Mouse (Mus musculus): ENCODE data around the gene Eif4e1b. TPM values are rescaled to one million over a fixed set of nuclear protein-coding genes. Genes with fewer than 3 reads are reported as not detected.
A peak's percentile ranks its signal among the peaks of the same experiment; 100 is the strongest.

Eif4e1b gene
- polyA plus RNA-seq, 1 experiment from 2014 or later: not detected

- WGBS (ENCODE audit: insufficient replicate concordance): 76% methylated on average over 4 of the region's 4 CpGs
- H3K36me3 ChIP-seq (replicated peaks; ENCODE audit: insufficient read depth, low read length): no peaks in the 10 kb centered on the region
- H3K4me3 ChIP-seq (ENCODE audit: low read depth, low read length): no peak overlapping the region
- no peaks in the 10 kb centered on the region for H3K9me3 ChIP-seq (ENCODE audit: low read length)
- H3K4me2 ChIP-seq (ENCODE audit: low read depth, low read length): no peak overlapping the region
- no peak overlapping the region for H3K27ac ChIP-seq (ENCODE audit: low read depth)
- H3K4me1 ChIP-seq (ENCODE audit: insufficient read depth): 0 out of 2 replicates have a peak, but pooled peaks cover 3% of the 10 kb centered on the region
- DNase-seq (no peak), ATAC-seq (no peak)
- no peaks in the 10 kb centered on the region for H3K27me3 ChIP-seq (ENCODE audit: insufficient read depth, low read length)
- no peak overlapping the region for H3K9ac ChIP-seq (replicated peaks)
- TF ChIP-seq CTCF (IDR thresholded peaks at IDR 0.05; ENCODE audit: low read depth) (no peak), EP300 (IDR thresholded peaks at IDR 0.05; ENCODE audit: low read depth) (no peak)
Measured at GRCm38 (mm10) chr13:54821106-54821505, 37.3 kb downstream of the Eif4e1b start.

GRCm38 (mm10) chr13:54821931-54822330, 38.1 kb downstream of the Eif4e1b start:
- DNase-seq: no peak
- 36% methylated on average over 2 of the region's 2 CpGs for WGBS (ENCODE audit: insufficient replicate concordance)

GRCm38 (mm10) chr13:54824111-54824931, 40.5 kb downstream of the Eif4e1b start:
- Histone ChIP-seq H3K4me1 (ENCODE audit: insufficient read depth) (0 out of 2 replicates have a peak, but pooled peaks cover 3% of the 10 kb centered on the region), H3K36me3 (replicated peaks; ENCODE audit: insufficient read depth, low read length) (no peaks in the 10 kb centered on the region), H3K27ac (ENCODE audit: low read depth) (no peak overlapping the region), H3K9me3 (ENCODE audit: low read length) (no peaks in the 10 kb centered on the region), H3K4me3 (ENCODE audit: low read depth, low read length) (no peak overlapping the region), H3K27me3 (ENCODE audit: insufficient read depth, low read length) (no peaks in the 10 kb centered on the region), H3K4me2 (ENCODE audit: low read depth, low read length) (0 out of 2 replicates have a peak overlapping the region, but pooled peaks have one; percentile 13), H3K9ac (replicated peaks) (no peak overlapping the region)
- WGBS (ENCODE audit: insufficient replicate concordance): 21% methylated on average over 25 of the region's 25 CpGs
- no peak for ATAC-seq
- no peak for DNase-seq
- TF ChIP-seq CTCF (IDR thresholded peaks at IDR 0.05; ENCODE audit: low read depth): no peak
- TF ChIP-seq EP300 (IDR thresholded peaks at IDR 0.05; ENCODE audit: low read depth): no peak

More at GRCm38 (mm10) chr13:54821931-54822330, 38.1 kb downstream of the Eif4e1b start:
- TF ChIP-seq EP300 (IDR thresholded peaks at IDR 0.05; ENCODE audit: low read depth): no peak
- no peak for TF ChIP-seq CTCF (IDR thresholded peaks at IDR 0.05; ENCODE audit: low read depth)
- H3K4me3 ChIP-seq (ENCODE audit: low read depth, low read length): no peak overlapping the region
- H3K4me2 ChIP-seq (ENCODE audit: low read depth, low read length): no peak overlapping the region
- no peak overlapping the region for H3K27ac ChIP-seq (ENCODE audit: low read depth)
- H3K9me3 ChIP-seq (ENCODE audit: low read length): no peaks in the 10 kb centered on the region
- ATAC-seq: no peak
- H3K36me3 ChIP-seq (replicated peaks; ENCODE audit: insufficient read depth, low read length): no peaks in the 10 kb centered on the region
- H3K27me3 ChIP-seq (ENCODE audit: insufficient read depth, low read length): no peaks in the 10 kb centered on the region
- 0 out of 2 replicates have a peak, but pooled peaks cover 3% of the 10 kb centered on the region for H3K4me1 ChIP-seq (ENCODE audit: insufficient read depth)
- no peak overlapping the region for H3K9ac ChIP-seq (replicated peaks)

GRCm38 (mm10) chr13:54827992-54828391, 44.2 kb downstream of the Eif4e1b start:
- Histone ChIP-seq H3K9ac (replicated peaks) (no peak overlapping the region), H3K27ac (ENCODE audit: low read depth) (no peak overlapping the region), H3K4me2 (ENCODE audit: low read depth, low read length) (no peak overlapping the region), H3K27me3 (ENCODE audit: insufficient read depth, low read length) (no peaks in the 10 kb centered on the region), H3K4me3 (ENCODE audit: low read depth, low read length) (no peak overlapping the region), H3K9me3 (ENCODE audit: low read length) (no peaks in the 10 kb centered on the region), H3K4me1 (ENCODE audit: insufficient read depth) (0 out of 2 replicates have a peak, but pooled peaks cover 3% of the 10 kb centered on the region), H3K36me3 (replicated peaks; ENCODE audit: insufficient read depth, low read length) (no peaks in the 10 kb centered on the region)
- TF ChIP-seq CTCF (IDR thresholded peaks at IDR 0.05; ENCODE audit: low read depth) (no peak), EP300 (IDR thresholded peaks at IDR 0.05; ENCODE audit: low read depth) (no peak)
- 51% methylated on average over 7 of the region's 7 CpGs for WGBS (ENCODE audit: insufficient replicate concordance)
- ATAC-seq (no peak), DNase-seq (no peak)

GRCm38 (mm10) chr13:54828508-54828907, 44.7 kb downstream of the Eif4e1b start:
- H3K4me1 ChIP-seq (ENCODE audit: insufficient read depth): 0 out of 2 replicates have a peak, but pooled peaks cover 3% of the 10 kb centered on the region
- ATAC-seq (no peak), DNase-seq (no peak)
- H3K4me2 ChIP-seq (ENCODE audit: low read depth, low read length): no peak overlapping the region
- no peaks in the 10 kb centered on the region for H3K36me3 ChIP-seq (replicated peaks; ENCODE audit: insufficient read depth, low read length)
- no peaks in the 10 kb centered on the region for H3K9me3 ChIP-seq (ENCODE audit: low read length)
- H3K9ac ChIP-seq (replicated peaks): no peak overlapping the region
- no peak overlapping the region for H3K27ac ChIP-seq (ENCODE audit: low read depth)
- no peaks in the 10 kb centered on the region for H3K27me3 ChIP-seq (ENCODE audit: insufficient read depth, low read length)
- TF ChIP-seq CTCF (IDR thresholded peaks at IDR 0.05; ENCODE audit: low read depth) (no peak), EP300 (IDR thresholded peaks at IDR 0.05; ENCODE audit: low read depth) (no peak)
- WGBS (ENCODE audit: insufficient replicate concordance): 48% methylated on average over 6 of the region's 6 CpGs
- no peak overlapping the region for H3K4me3 ChIP-seq (ENCODE audit: low read depth, low read length)

DNA sequence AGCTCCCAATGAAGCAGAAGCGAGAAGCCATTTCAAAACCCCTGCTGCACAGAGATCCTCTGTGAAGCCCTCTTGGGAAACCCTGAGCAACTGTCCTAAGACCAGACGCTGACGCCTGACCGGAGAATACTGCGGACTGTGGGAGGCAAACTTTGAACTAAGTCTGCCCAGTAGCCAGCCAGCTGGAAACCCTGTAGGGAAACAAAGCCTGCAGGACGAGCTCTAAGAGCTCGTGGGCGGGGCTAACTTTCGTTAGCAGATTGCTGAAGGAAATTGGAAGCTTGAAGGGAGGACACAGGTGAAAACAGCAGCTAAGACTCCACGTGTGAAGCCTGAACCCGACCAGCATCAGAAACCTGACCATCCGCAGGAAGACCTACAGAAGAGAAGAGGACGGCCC, 45.7 kb downstream of the Eif4e1b start:
- H3K4me2 ChIP-seq (ENCODE audit: low read depth, low read length): no peak overlapping the region
- DNase-seq (no peak), ATAC-seq (no peak)
- H3K27ac ChIP-seq (ENCODE audit: low read depth): no peak overlapping the region
- no peaks in the 10 kb centered on the region for H3K27me3 ChIP-seq (ENCODE audit: insufficient read depth, low read length)
- no peaks in the 10 kb centered on the region for H3K36me3 ChIP-seq (replicated peaks; ENCODE audit: insufficient read depth, low read length)
- H3K4me3 ChIP-seq (ENCODE audit: low read depth, low read length): no peak overlapping the region
- no peaks in the 10 kb centered on the region for H3K4me1 ChIP-seq (ENCODE audit: insufficient read depth)
- TF ChIP-seq CTCF (IDR thresholded peaks at IDR 0.05; ENCODE audit: low read depth): no peak
- TF ChIP-seq EP300 (IDR thresholded peaks at IDR 0.05; ENCODE audit: low read depth): no peak
- H3K9ac ChIP-seq (replicated peaks): no peak overlapping the region
- no peaks in the 10 kb centered on the region for H3K9me3 ChIP-seq (ENCODE audit: low read length)
- 12% methylated on average over 13 of the region's 13 CpGs for WGBS (ENCODE audit: insufficient replicate concordance)

All from liver, postnatal 0 days (tissue).